Mouse (Mus musculus): ENCODE results near the gene Retreg3. TPM values are rescaled to one million over a fixed set of nuclear protein-coding genes. Genes with fewer than 3 reads are reported as not detected.

Retreg3 gene
- polyA plus RNA-seq, 1 experiment from 2014 or later = 15.9 TPM

DNA sequence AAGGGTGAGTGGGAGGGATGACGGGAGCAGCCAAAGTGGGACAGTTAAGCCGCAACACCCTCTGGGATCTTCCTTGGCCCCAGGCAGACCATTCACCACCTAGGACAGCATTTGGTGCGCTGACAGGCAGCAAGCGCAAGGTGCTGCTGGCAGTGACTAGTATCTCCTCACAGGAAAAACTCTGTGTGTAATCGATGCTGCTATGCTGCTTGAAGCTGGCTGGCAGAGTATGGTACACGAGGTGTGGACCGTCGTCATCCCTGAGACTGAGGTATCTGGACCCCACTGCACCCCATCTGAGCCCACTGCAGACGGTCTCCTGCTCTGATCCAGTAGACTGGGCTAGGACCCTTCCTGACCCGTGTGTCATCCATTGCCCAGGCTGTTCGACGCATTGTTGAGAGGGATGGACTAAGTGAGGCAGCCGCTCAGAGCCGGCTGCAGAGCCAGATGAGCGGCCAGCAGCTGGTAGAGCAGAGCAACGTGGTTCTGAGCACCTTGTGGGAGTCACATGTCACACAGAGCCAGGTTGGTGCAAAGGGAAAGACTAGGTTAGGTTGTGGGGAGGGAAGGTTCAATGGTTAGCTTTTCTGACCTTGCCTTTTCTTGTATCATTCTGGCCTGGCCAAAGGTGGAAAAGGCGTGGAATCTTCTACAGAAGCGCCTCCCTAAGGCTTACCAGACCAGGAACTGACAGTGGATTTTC is 33.9 kb downstream of the Retreg3 start:
- Histone ChIP-seq H3K4me1 (replicated peaks) (peaks cover 42% of the 10 kb centered on the region), H3K4me3 (no peak overlapping the region), H3K9me3 (replicated peaks) (no peaks in the 10 kb centered on the region), H3K36me3 (peaks cover 40% of the 10 kb centered on the region), H3K27me3 (replicated peaks) (peaks cover 5% of the 10 kb centered on the region), H3K4me2 (peak overlapping the region; percentile 95), H3K27ac (ENCODE audit: poor library complexity, severe bottlenecking) (peak overlapping the region; percentile 74; the same call in 1 of the 2 replicates), H3K9ac (peak overlapping the region; percentile 92; the same call in 1 of the 2 replicates)
- 90% methylated on average over 18 of the region's 18 CpGs for WGBS
- ATAC-seq (ENCODE audit: insufficient number of reproducible peaks, low FRiP score) = no peak

DNA sequence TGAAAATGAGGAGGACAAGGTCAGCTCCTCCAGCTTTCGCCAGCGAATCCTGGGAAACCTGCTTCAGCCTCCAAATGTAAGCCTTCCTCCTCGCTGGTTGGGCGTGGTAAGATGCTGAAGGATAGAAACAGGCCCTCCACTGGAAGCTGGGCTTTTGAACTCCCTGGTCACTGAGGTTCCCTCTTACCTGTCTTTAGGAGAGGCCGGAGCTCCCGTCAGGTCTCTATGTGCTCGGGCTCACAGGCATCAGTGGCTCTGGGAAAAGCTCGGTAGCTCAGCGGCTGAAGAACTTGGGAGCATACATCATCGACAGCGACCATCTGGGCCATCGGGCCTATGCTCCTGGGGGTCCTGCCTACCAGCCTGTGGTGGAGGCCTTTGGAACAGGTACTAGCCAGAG is 34.9 kb downstream of the Retreg3 start:
- no peak overlapping the region for H3K27ac ChIP-seq (ENCODE audit: poor library complexity, severe bottlenecking)
- H3K9ac ChIP-seq = peak overlapping the region; percentile 13; the same call in 1 of the 2 replicates
- WGBS = 91% methylated on average over 12 of the region's 12 CpGs
- no peak overlapping the region for H3K4me2 ChIP-seq
- peaks cover 45% of the 10 kb centered on the region for H3K4me1 ChIP-seq (replicated peaks)
- peaks cover 30% of the 10 kb centered on the region for H3K36me3 ChIP-seq
- H3K27me3 ChIP-seq (replicated peaks) = peaks cover 15% of the 10 kb centered on the region
- no peak overlapping the region for H3K4me3 ChIP-seq
- no peaks in the 10 kb centered on the region for H3K9me3 ChIP-seq (replicated peaks)
- no peak for ATAC-seq (ENCODE audit: insufficient number of reproducible peaks, low FRiP score)

DNA sequence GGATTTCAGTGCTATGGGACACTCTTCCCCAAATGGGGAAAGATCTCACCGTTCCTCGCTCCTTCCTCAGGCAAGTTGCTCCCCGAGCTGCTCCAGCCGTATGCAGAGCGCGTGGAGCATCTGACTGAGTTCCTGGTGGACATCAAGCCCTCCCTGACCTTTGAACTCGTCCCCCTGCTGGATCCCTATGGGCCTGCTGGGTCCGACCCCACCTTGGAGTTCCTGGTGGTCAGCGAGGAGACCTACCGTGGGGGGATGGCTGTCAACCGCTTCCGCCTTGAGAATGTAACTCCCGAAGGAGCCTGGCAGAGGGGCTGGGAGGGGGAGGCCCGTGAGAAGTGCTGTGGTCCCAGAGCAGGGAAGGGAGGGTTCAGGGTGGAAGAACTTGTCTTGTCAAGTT is 35.4 kb downstream of the Retreg3 start:
- Histone ChIP-seq H3K9ac (no peak overlapping the region), H3K36me3 (peaks cover 25% of the 10 kb centered on the region), H3K4me2 (no peak overlapping the region), H3K4me3 (no peak overlapping the region), H3K27ac (ENCODE audit: poor library complexity, severe bottlenecking) (no peak overlapping the region), H3K27me3 (replicated peaks) (peaks cover 20% of the 10 kb centered on the region), H3K4me1 (replicated peaks) (peaks cover 51% of the 10 kb centered on the region), H3K9me3 (replicated peaks) (no peaks in the 10 kb centered on the region)
- WGBS = 77% methylated on average over 14 of the region's 14 CpGs
- ATAC-seq (ENCODE audit: insufficient number of reproducible peaks, low FRiP score) = no peak

DNA sequence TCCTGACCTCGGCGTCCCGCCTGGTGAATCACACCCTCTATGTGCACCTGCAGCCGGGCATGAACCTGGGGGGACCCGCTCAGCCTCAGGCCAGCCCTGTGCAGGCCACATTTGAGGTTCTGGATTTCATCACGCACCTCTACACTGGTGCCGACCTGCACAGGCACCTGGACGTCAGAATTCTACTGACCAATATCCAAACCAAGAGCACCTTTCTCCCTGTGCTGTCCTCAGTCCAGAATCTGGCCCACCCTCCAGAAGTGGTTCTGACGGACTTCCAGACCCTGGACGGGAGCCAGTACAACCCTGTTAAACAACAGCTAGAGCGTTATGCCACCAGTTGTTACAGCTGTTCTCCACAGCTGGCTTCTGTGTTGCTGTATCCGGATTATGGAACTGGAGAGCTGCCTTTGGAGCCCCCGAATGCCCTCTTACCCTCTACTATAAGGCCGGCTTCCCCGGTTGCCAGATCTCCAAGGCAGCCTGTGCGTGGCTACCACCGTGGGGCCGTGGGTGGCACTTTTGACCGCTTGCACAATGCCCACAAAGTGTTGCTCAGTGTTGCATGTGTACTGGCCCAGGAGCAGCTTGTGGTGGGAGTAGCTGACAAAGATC is 36.5 kb downstream of the Retreg3 start:
- Histone ChIP-seq H3K27me3 (replicated peaks) (peaks cover 31% of the 10 kb centered on the region), H3K4me2 (peak overlapping the region; percentile 90), H3K4me3 (peak overlapping the region; percentile 70), H3K27ac (ENCODE audit: poor library complexity, severe bottlenecking) (peak overlapping the region; percentile 84), H3K36me3 (peaks cover 15% of the 10 kb centered on the region), H3K9me3 (replicated peaks) (no peaks in the 10 kb centered on the region), H3K4me1 (replicated peaks) (peaks cover 51% of the 10 kb centered on the region), H3K9ac (peak overlapping the region; percentile 91)
- WGBS = 37% methylated on average over 19 of the region's 19 CpGs
- no peak for ATAC-seq (ENCODE audit: insufficient number of reproducible peaks, low FRiP score)

DNA sequence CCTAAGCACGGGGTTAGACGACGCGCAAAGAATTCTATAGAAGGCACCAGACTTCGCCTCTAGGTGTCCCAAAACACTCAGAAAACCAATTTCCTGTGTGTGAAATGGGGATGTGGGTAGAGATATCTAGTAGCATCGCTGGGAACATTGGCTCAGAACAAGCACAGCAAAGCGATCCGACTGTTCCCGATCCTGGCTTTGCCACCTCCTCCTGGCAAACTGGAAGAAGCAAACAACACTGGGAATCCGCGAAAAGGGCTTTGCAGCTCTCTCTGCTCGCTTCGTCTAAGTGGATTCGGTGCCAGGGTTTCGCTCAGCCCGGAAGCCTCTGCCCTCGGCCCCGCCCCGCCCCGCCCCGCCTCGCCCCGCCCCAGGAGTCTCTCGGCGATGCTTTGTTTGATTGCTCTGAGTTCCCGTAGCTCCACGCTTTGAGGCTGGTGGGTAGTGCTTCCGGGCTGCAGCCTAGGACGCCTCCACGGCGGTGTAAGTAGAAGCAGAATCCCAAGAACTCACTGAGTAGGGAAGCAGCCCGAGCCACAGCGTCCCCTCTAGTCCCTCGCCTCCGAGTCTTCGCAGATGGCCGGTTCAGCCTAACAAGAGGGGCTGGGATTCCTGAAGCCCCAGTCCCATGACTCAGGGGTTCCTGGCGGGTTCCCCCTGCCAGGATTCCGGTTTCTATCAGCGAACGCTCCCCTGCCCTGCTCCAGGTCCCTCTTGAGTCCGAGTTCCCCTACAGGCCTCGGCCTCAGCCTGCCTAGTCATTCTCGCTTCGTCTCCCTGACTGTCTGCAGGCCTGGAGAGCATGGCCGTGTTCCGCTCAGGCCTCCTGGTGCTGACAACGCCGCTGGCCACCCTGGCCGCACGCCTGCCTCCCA is 37.2 kb downstream of the Retreg3 start, which contains the start of gene Coasy:
TSS of gene Coasy (plus strand) at position 358 of the 875 bp plus-strand sequence.
- Histone ChIP-seq H3K4me1 (replicated peaks) (peaks cover 43% of the 10 kb centered on the region), H3K27ac (ENCODE audit: poor library complexity, severe bottlenecking) (peak within 1 kb of the TSS; percentile 84), H3K36me3 (peaks cover 15% of the 10 kb centered on the region), H3K9ac (peak within 1 kb of the TSS; percentile 91), H3K4me3 (peak within 1 kb of the TSS; percentile 70), H3K9me3 (replicated peaks) (no peaks in the 10 kb centered on the region), H3K27me3 (replicated peaks) (peaks cover 38% of the 10 kb centered on the region), H3K4me2 (peak within 1 kb of the TSS; percentile 90)
- under 1% methylated on average over 51 of the region's 51 CpGs for WGBS
- peak; percentile 89 for ATAC-seq (ENCODE audit: insufficient number of reproducible peaks, low FRiP score)

DNA sequence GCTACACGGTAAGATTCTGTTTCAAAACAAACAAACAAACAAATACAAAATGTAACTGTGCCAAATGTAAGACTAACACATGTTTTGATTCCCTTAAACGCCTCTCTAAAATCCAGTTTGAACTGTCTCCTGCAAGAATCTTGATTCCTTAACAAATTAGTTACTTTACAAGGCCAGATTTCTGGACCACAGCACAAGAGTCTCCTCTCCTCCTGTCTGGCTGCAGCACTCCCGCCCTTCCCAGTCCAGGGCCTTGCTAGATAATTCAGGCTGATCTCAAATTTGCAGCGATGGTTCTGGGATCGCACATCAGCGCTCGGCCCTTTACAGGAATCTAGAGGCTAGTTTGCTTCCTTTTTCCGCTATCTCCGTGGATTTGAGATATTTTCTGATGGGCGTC is 38.0 kb downstream of the Retreg3 start:
- H3K4me1 ChIP-seq (replicated peaks) = peaks cover 42% of the 10 kb centered on the region
- no peak for ATAC-seq (ENCODE audit: insufficient number of reproducible peaks, low FRiP score)
- H3K4me3 ChIP-seq = peak overlapping the region; percentile 70
- H3K9me3 ChIP-seq (replicated peaks) = no peaks in the 10 kb centered on the region
- H3K27me3 ChIP-seq (replicated peaks) = peaks cover 46% of the 10 kb centered on the region
- H3K4me2 ChIP-seq = peak overlapping the region; percentile 90
- H3K9ac ChIP-seq = peak overlapping the region; percentile 36
- peak overlapping the region; percentile 71; the same call in 1 of the 2 replicates for H3K27ac ChIP-seq (ENCODE audit: poor library complexity, severe bottlenecking)
- WGBS = 6% methylated on average over 10 of the region's 10 CpGs
- peaks cover 20% of the 10 kb centered on the region for H3K36me3 ChIP-seq

DNA sequence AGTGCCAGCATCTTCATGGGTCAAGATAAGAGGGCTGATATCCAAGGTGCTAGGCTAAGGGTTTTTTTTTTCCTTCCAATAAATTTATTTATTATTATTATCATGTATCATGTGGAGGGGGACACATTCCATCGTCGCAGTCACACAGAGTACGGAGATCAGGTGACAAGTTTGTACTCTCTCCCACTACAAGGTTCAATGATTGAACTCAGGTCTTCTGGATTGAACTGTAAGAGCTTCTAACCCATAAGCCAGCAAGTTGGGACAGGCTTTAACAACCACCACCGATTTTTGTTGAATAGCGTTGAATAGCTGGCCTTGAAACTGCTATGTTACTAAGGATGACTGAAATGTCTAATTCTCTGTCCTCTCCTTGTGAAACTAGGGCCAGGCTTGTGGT is 39.3 kb downstream of the Retreg3 start:
- ATAC-seq (ENCODE audit: insufficient number of reproducible peaks, low FRiP score) = no peak
- Histone ChIP-seq H3K4me1 (replicated peaks) (peaks cover 30% of the 10 kb centered on the region), H3K4me2 (no peak overlapping the region), H3K4me3 (no peak overlapping the region), H3K9ac (no peak overlapping the region), H3K27me3 (replicated peaks) (peaks cover 53% of the 10 kb centered on the region), H3K9me3 (replicated peaks) (no peaks in the 10 kb centered on the region), H3K36me3 (peaks cover 18% of the 10 kb centered on the region), H3K27ac (ENCODE audit: poor library complexity, severe bottlenecking) (no peak overlapping the region)
- 74% methylated on average over 5 of the region's 5 CpGs for WGBS

DNA sequence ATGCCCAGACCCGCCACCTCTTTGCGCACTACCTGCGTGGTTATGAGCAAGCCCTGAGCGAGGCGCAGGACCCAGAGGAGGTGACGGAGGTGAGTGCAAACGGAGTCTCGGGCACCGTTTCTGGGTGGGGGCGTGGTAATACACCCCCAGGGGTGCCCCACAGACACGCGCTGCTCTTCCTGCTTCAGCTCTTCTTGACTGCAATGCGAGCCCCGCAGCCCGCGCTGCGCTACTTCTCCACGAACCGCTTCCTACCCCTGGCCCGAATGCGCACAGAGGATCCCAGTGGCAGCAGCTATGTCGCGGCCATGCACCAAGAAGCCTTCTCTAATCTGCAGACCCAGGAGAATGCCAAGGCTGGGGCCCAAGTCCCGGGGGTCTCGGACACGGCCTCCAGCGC is 39.9 kb downstream of the Retreg3 start:
- Histone ChIP-seq H3K4me3 (peak overlapping the region; percentile 33), H3K27ac (ENCODE audit: poor library complexity, severe bottlenecking) (no peak overlapping the region), H3K36me3 (peaks cover 12% of the 10 kb centered on the region), H3K9me3 (replicated peaks) (no peaks in the 10 kb centered on the region), H3K4me2 (peak overlapping the region; percentile 58), H3K9ac (peak overlapping the region; percentile 47; the same call in 1 of the 2 replicates), H3K27me3 (replicated peaks) (peaks cover 53% of the 10 kb centered on the region), H3K4me1 (replicated peaks) (peaks cover 25% of the 10 kb centered on the region)
- ATAC-seq (ENCODE audit: insufficient number of reproducible peaks, low FRiP score) = no peak
- WGBS = 5% methylated on average over 27 of the region's 27 CpGs

DNA sequence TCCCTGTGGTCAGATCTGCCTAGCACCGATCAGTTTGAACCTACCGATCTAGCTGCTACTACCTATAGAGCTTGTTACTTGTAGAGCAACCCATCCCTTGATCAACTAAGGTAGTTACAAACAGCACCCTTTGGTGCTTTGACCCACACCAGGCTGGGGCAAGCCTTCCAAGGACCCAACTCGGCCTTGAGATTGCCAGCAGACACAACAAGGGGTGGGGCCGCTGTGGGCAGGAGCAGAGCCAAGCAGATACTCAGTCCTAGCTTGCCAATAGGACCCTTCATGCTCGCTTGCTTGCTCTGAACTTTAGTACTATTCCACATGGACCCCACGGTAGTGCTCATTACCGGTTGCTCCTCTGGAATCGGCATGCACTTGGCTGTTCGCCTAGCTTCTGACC is 41.6 kb downstream of the Retreg3 start, which contains the start of gene Hsd17b1:
TSS of gene Hsd17b1 (plus strand) at position 291 of the 400 bp plus-strand sequence.
- Histone ChIP-seq H3K36me3 (peaks cover 10% of the 10 kb centered on the region), H3K4me1 (replicated peaks) (peaks cover 17% of the 10 kb centered on the region), H3K9me3 (replicated peaks) (no peaks in the 10 kb centered on the region), H3K4me3 (0 out of 2 replicates have a peak within 1 kb of the TSS, but pooled peaks have one; percentile 33), H3K27me3 (replicated peaks) (peaks cover 56% of the 10 kb centered on the region), H3K27ac (ENCODE audit: poor library complexity, severe bottlenecking) (no peak within 1 kb of the TSS), H3K4me2 (no peak within 1 kb of the TSS), H3K9ac (no peak within 1 kb of the TSS)
- ATAC-seq (ENCODE audit: insufficient number of reproducible peaks, low FRiP score) = no peak
- 73% methylated on average over 9 of the region's 9 CpGs for WGBS

DNA sequence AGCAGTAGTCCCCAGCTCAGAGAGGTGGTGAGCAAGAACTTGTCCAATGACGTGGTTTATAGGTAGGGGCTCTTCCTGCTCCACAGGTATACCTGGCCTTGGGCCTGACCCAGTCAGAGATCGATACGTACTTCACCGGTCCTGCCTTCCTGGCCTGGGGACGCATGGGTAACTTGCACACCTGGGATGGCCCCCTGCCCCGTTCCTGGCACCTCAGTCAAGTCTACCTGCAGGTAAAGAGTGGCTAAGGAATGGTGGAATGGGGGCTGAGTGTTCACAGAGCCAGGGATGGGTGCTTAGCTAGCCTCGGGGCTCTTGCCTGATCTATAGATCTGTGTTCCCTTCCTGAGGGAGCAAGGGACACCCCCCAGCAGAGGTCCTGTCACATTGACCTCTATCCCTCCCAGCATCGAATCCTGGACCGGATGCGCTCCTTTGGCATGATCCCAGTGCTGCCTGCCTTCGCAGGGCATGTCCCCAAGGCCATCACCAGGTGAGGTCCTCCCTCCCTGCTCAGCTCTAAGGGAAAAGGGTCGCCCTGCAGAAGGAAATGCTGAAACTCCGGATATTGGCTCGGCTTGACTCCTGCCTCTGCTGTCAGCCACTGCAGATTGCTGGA is 47.8 kb downstream of the Retreg3 start:
- no peaks in the 10 kb centered on the region for H3K9me3 ChIP-seq (replicated peaks)
- H3K27me3 ChIP-seq (replicated peaks) = peaks cover 30% of the 10 kb centered on the region
- no peak overlapping the region for H3K9ac ChIP-seq
- WGBS = 65% methylated on average over 14 of the region's 14 CpGs
- H3K4me3 ChIP-seq = no peak overlapping the region
- no peak overlapping the region for H3K4me2 ChIP-seq
- peaks cover 10% of the 10 kb centered on the region for H3K36me3 ChIP-seq
- H3K4me1 ChIP-seq (replicated peaks) = peaks cover 13% of the 10 kb centered on the region
- H3K27ac ChIP-seq (ENCODE audit: poor library complexity, severe bottlenecking) = no peak overlapping the region
- no peak for ATAC-seq (ENCODE audit: insufficient number of reproducible peaks, low FRiP score)
